Comparison of ENCODE assay signal across 12 mouse cellular contexts in the genomic region with DNA sequence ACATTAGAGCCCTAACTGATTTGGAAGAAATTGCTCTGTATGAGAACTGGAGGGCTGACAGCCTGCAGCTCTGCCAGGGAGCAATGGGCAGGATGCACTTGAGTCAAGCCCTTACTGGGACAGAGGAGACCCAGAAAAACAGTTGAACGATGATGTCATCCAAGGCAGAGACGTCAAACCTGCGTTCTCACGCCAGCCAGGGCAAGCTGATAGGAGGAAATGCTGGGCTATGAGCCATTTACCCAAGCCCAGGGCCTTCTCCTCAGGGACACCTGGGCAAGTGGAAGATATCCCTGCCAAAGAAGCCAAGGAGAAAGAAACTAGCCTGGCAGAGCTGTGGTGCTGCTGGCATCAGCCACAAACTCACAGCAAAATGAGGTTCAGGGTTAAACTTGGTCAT.
DNase-seq lines count a peak whose midpoint lies in the region; TF ChIP-seq lines count a peak whose summit lies in the region.
"Had no signal": no experiment of that assay in that cellular context is flagged by ENCODE, and none has a peak within 500 bp of the region (broad histone marks: within the 10 kb centered on the region; RNA-seq: fewer than 3 reads in every experiment).

No protein-coding gene starts in this region.

- no peak overlapping the region for H3K4me3 ChIP-seq in heart, adult 2 months
- no peak overlapping the region for H3K4me3 ChIP-seq in heart, embryonic 10.5 days
- H3K4me3 ChIP-seq: heart, embryonic 13.5 days; limb, embryonic 13.5 days had no signal

- 17% methylated on average over 4 of the region's 4 CpGs for WGBS in heart, adult 2 months
- 52% methylated on average over 4 of the region's 4 CpGs for WGBS in heart, embryonic 10.5 days

- no peak overlapping the region for H3K9ac ChIP-seq in heart, adult 2 months (ENCODE audit: low read depth, low read length)
- H3K9ac ChIP-seq: heart, embryonic 13.5 days; limb, embryonic 13.5 days; liver, postnatal 0 days had no signal

- DNase-seq in heart, adult 2 months, result peak; percentile 48 to 65
- DNase-seq in heart, embryonic 10.5 days (ENCODE audit: low spot score), result no peak
- DNase-seq in adrenal gland, postnatal 14 days, result peak; percentile 65
- DNase-seq in cerebellum, adult 9-11 months, result peak; percentile 58
- DNase-seq in heart, postnatal 25 days (ENCODE audit: low spot score), result peak; percentile 31
- no peak for DNase-seq in kidney, adult 8-10 months
- no peak for DNase-seq in right cerebral cortex, adult 2 months (ENCODE audit: low spot score in 2 of 2)
- DNase-seq: kidney, postnatal 14 days; liver, postnatal 0 days; lung, postnatal 4 days had no signal

- no peak for TF ChIP-seq EP300 in heart, adult 2 months (IDR thresholded peaks at IDR 0.05; ENCODE audit: insufficient read depth, low read depth, low read length)

- H3K27ac ChIP-seq in heart, adult 2 months, result no peak overlapping the region
- H3K27ac ChIP-seq in heart, embryonic 10.5 days, result no peak overlapping the region
- H3K27ac ChIP-seq: heart, embryonic 13.5 days; limb, embryonic 13.5 days had no signal

- intact Hi-C loops in heart, adult 2 months (cut with DNase I), result no loop called here
- intact Hi-C loops in heart, postnatal 25 days (cut with DNase I), result no loop called here

- TF ChIP-seq CTCF in heart, adult 2 months (IDR thresholded peaks at IDR 0.05), result no peak

- H3K4me1 ChIP-seq in heart, adult 2 months (ENCODE audit: control insufficient read depth, insufficient read depth, low read length), result peaks cover 4% of the 10 kb centered on the region
- H3K4me1 ChIP-seq in heart, embryonic 10.5 days, result peaks cover 6% of the 10 kb centered on the region; the same call in 1 of the 2 replicates
- H3K4me1 ChIP-seq: limb, embryonic 13.5 days had no signal

- no peaks in the 10 kb centered on the region for H3K36me3 ChIP-seq in heart, adult 2 months (ENCODE audit: control insufficient read depth, insufficient read depth, low read length)
- peaks cover 65% of the 10 kb centered on the region for H3K36me3 ChIP-seq in heart, embryonic 10.5 days

- no peaks in the 10 kb centered on the region for H3K27me3 ChIP-seq in heart, adult 2 months (ENCODE audit: control insufficient read depth, insufficient read depth, low read length)
- H3K27me3 ChIP-seq in heart, embryonic 10.5 days (ENCODE audit: insufficient read depth, poor library complexity, severe bottlenecking), result no peaks in the 10 kb centered on the region
- H3K27me3 ChIP-seq: heart, embryonic 13.5 days; limb, embryonic 13.5 days had no signal

- no peak for TF ChIP-seq POLR2A in heart, adult 2 months (IDR thresholded peaks at IDR 0.05; ENCODE audit: insufficient read depth, low read depth, low read length)

- H3K9me3 ChIP-seq in heart, embryonic 10.5 days, result no peaks in the 10 kb centered on the region
- H3K9me3 ChIP-seq: heart, embryonic 13.5 days; limb, embryonic 13.5 days had no signal

- no peaks in the 10 kb centered on the region for H3K79me2 ChIP-seq in heart, adult 2 months (replicated peaks; ENCODE audit: control insufficient read depth, insufficient read depth, low read length)

Comparison
In these comparisons a context has a peak if more than half of its experiments do, and no peak if none do; other contexts are left out.
1. DNase-seq: peak in heart, adult 2 months (2 of 2), adrenal gland, postnatal 14 days (single experiment), cerebellum, adult 9-11 months (single experiment) and heart, postnatal 25 days (single experiment); none in heart, embryonic 10.5 days (single experiment), kidney, adult 8-10 months (0 of 2) and right cerebral cortex, adult 2 months (0 of 2).